Mouse (Mus musculus) spleen, postnatal 14 days (tissue): Measurements from ENCODE around the gene Stxbp2.
"Not testable (repeated sequence)": the region's sequence is repeated elsewhere in the genome, so short reads cannot be mapped to it uniquely, and the experiment has no call there.

Experiments
- DNase-seq, 2 experiments: peaks; one replicate each; pipeline ENCODE4 v3.0.0; 2021 to 2022; ENCODE audit warnings: low spot score in 2 of 2

Gene Stxbp2

DNA sequence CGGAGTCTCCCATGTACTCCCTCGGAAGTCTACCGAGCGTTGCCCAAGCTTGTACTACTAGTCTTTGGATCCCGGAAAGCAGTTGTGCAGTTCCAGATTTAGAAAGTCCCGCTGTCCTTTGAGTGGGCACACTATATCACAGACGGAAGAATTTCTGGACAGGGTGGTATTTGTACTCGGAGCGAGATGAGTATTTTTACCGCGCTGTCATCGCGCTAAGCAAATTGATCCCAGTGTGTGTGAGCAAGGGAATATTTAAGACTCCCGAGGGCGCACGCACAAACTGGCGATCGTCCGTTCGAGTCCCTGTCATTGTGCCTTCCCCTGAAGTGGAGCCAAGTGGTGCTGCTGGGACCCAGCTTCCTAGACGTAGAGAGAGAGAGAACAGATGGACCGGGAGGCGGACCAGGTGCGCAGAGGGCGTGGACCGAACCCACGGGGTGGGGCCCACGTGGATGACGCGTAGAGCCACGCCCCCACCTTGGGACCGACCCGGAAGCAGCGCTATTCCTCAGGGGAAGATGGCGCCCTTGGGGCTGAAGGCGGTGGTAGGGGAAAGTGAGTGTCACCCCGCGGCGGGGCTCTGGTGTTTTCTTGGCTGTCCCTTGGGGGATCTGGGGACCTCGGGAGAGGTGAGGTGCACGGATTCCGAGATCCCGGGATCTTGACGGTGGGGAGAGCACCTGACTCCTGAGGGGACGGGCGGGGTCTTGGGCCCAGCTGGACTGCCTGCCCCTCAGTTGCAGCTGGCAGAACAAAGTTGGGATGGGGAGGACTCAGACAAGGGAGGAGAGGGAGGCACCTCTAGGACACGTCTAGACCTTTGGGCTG lies at the start of gene Stxbp2:
Gene Stxbp2, plus strand, starts transcription at position 309 of the 831 bp plus-strand sequence.
- peak; percentile 70 to 79 for DNase-seq

DNA sequence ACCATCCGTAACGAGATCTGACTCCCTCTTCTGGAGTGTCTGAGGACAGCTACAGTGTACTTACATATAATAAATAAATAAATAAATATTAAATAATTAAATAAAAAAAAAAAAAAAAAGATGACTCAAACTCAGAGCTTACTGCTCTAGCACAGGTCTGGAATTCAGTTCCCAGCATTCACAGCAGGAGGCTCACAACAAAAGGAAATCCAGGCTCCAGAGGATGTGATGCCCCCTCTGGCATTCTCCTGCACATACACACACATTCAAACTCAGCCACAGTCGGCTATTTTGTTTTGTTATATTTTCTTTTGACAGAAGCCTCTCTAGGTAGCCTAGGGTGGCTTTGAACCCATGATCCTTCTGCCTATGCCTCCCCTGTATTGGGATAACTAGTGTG lies 48.8 kb upstream of the Stxbp2 start:
- not testable (repeated sequence) for DNase-seq

DNA sequence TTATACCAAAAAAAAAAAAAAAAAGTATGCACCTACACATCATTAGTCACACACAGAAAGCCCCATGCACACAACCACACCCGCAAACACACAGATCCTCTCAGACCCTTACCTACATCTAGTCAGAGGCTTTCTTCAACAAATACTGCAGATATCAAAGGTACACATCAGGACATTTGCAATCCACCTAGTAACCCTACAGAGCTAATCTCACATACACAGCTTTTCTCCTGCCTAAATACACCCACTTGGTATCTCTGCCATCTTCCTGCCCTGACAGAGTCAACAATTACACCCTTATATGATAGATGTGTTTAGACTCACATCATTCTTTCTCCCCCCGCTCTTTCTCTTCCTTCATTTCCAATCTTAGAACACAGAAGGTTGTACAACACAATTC lies 44.3 kb upstream of the Stxbp2 start:
- DNase-seq = no peak

DNA sequence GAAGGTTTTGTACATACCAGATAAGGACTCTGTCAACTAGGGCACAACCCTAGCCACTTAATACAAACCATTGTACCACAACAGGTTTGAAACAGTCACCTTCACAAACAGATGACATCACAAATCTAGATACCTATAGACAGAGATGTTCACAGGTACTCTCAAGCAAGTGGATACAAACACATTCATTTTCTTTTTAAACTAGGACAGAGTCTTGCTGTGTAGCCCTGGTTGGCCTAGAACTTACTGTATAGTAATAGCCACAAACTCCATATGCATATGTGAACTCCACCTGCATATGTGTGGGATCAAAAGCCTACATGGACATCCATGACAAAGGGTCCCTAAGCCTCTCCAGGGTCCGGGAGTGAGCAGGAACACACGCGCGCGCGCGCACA lies 43.8 kb upstream of the Stxbp2 start, which contains the start of gene Camsap3:
Gene Camsap3, plus strand, starts transcription at position 301 of the 398 bp plus-strand sequence.
- DNase-seq = no peak

DNA sequence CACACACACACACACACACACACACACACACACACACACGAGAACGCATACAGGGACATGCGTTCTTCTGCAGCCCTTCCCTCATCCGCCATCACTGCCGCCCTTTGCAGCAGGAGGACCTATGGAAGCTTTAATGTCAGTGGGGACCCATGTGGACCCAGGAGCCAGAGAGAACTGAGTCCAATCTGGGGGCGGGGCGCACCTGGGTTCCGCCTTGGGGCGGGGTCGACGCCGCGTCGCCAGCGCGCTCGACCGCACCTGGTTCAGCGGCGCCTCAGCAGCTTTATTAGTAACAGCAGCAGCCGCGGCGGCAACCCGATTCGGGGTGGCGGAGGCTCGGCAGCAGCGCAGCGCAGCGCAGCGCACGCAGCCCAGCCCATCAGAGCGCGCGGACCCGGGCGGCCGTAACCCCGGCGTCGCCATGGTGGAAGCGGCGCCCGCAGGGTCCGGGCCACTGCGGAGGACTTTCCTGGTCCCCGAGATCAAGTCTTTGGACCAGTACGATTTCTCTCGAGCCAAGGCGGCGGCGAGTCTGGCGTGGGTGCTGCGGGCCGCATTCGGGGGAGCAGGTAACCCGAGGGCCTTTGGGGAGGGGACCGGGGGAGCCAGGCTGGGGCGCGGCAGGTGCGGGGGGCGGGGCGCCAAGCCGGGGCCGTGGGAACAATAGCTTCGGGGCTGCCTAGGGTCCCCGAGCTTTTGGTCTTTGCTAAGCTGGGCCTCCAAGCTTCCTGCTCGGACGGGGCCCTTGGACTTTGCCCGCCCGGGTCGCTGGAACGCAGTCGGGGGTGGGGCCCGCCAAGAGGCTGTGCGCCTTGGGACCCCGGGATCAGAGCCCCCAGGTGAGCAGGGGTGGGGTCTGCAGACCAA lies 43.1 kb upstream of the Stxbp2 start:
- no peak for DNase-seq

DNA sequence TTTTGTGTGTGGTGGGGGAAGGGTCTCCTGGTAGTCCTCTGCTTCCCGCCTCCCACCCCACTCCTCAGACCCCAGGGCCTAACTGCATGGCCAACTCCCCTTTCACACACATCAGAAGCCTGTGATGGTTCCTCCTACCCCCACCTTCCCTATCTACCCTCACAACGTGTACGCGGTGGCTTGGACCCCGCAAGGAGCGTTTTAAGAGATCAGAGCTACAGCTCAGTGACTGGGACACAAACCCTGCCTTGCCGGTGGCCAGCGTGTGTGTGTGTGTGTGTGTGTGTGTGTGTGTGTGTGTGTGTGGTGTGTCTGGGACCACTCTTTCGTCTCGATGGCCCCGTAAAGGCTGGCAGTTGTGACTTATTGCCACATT lies 42.5 kb upstream of the Stxbp2 start:
- no peak for DNase-seq

DNA sequence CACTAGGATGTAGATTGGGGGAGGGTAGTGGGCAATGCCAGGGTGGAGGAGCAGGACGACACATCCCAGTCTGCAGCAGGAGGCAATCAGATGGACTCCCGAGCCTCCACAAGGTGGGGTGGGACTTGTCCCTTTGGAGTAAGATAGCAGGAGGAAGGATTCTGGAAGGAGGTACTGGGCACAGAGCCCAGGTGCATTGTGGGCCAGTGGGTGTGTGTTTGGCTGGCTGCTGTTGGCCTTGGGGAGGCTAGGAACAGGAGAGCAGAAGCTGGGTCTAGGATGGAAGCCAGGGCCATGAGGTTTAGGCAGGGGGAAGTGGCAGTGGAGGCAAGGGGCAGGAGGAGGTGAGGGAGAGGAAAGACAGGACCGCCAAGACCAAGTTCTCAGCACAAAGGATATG lies 37.3 kb upstream of the Stxbp2 start:
- DNase-seq = no peak

DNA sequence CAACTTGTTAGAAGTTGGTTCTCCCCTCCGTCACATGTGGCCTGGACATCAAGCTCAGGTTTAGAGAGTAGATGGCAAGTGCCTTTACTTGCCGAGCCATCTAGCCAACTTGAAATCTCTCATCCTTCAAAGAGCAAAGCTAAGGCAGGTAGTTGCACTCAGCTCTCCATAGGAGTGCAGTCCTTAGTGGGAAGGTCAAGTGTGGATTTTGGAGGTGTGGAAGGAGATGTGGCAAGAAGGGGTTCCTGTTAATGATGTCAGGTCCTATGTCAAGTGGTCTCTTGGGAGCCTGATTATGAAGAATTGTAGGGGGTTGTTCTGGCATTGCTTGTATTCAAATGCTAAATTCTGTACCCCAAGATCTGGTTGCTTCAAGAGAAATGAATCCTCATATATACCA lies 36.3 kb upstream of the Stxbp2 start:
- no peak for DNase-seq

DNA sequence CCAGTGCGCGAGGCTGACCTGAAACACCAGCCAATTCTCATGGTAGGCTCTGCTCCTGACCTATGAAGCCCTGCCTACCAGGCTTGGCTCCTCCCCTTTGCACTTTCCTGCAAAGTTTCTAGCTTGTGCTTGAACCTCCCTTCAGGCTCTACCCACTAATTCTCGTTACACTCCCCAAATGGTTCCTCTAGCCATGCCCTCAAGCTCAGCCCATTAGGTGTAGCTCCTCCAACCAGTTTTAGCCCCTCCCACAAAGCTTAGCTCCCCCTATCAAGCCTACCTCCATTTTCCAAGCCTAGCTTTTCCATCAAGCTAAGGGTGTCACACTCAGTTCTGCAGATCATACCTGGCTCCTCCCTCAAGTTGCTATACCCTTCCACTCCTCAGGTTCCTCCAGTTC lies 32.7 kb upstream of the Stxbp2 start:
- no peak for DNase-seq

DNA sequence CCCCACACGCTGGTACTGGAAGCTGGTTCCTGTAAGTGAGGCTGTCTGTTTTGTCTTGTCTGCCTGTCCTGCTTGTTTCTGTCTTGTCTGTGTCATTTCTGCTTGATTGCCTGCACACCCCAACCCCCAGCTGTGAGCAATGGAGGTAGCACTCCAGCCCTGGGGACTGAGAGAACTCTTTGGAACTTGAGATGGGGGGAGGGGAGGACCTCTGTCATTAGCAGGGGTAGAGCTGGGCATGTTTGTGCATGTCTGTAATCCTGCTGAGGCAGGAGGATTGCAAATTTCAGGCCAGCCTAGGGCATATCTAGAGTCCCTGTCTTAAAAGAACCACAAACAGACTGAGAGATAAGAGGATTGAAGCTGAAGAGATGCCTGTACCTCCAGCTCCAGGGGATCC lies 31.5 kb upstream of the Stxbp2 start:
- no peak for DNase-seq

DNA sequence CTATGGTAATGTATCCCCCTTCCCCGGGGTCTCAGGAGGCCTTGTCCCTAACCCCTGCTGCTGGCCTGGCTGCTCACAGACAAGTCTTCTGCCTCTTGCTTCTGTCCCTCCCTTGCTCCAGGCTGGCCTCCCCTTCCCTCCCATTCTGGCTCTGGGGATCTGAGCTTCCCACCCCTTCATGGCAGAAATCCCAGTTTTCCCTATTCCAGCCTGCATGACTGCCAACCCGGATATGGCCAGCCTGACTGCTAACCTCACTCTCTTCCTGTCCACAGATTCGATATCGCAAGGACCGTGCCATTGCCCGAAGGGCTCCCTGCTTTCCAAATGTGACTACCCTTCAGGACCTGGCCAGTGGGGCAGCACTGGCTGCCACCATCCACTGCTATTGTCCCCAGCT lies 30.4 kb upstream of the Stxbp2 start:
- no peak for DNase-seq

DNA sequence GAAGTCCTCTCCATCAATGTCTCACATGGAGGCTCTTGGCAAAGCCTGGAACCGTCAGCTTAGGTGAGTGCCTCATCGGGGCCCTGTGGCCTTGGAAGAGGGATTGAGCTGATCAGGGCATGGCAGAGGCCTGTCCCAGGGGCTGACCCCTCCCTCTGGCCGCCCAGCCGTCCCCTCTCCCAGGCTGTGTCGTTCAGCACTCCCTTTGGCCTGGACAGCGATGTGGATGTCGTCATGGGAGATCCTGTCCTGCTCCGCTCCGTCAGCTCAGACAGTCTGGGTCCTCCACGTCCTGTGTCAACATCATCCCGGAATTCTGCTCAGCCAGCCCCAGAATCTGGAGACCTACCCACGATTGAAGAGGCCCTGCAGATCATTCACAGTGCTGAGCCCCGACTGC lies 27.3 kb upstream of the Stxbp2 start:
- no peak for DNase-seq

DNA sequence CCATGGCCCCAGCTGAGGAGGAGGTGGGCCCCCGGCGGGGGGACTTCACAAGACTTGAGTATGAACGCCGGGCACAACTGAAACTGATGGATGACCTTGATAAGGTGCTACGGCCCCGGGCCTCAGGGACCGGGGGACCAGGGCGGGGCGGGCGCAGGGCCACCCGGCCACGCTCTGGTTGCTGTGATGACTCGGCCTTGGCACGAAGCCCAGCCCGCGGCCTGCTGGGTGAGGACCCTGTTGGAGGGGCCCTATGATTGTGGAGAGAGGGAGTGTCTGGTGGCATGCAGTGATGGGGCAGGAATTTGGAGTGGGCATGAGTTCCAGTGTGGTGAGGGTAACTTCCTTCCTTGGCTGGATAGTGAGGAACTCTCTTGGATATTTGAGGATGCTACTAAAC lies 24.2 kb upstream of the Stxbp2 start:
- DNase-seq = no peak

DNA sequence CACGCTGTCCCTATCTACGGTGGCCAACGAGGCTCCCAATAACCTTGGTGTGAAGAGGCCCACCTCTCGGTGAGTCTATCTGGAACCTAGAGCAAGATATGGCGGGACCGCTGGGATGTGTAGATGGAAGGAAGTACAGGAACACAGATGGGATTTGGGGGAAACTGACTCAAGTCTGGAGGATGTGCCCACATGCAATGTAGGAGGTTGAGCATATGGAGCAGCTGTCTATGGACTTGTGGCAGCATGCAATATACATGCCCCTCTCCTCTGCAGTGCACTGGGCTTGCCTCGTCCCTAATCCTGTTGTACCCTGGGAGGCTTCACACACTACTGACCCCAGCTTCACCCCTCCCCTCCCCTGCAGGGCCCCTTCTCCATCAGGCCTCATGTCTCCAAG lies 22.9 kb upstream of the Stxbp2 start:
- no peak for DNase-seq

DNA sequence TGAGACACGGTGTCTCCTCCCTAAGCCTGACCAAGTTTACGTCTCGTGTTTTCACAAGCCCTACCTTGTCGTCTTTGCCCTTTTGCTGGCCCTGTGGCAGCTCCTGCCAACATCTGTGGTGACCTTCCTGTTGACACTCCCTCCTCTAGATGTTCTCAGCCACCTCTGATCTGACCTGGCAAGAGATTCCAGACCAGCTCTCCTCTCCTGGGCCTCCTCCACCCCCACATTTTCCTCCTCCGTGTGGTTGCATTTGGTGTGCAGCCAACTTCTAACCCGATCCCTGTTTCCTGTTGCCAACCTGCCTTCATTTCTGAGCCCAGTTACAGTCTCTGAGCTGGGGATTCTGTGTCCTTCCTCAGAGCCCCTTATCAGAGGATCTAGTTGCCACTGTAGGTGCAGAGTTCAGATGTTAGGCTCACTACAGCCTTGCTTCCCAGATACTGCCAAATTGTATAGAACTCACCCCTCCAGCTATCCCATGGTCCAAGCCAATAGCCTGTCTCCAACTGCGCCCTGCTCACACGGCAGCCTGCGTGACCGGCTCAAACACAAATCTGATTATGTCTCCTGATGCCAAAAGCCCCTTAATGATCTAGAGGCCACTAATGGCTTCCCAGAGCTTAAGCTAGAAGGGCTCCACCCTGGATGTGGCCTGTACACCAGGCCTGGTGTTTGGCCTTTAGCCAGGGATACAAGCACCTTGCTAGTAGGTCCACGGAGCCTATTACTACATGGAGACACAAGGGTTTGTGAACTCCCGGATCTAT lies 21.5 kb upstream of the Stxbp2 start:
- DNase-seq = no peak

DNA sequence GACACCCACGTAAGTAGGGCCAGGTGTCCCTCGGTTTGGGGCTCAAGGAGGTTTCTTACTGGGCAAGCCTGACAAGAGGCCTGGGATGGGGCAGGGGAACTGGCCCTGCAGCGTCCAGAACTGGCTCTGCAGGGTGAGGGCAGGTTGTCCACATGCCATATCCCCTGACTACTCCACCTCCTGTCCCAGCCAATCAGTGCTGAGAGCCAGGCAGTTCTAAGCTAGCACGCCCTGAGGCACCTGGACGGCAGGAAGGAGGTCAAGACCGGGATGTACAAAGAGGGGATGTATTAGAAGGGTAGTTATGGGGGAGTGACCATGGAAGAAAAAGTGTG lies 21.0 kb upstream of the Stxbp2 start:
- no peak for DNase-seq

DNA sequence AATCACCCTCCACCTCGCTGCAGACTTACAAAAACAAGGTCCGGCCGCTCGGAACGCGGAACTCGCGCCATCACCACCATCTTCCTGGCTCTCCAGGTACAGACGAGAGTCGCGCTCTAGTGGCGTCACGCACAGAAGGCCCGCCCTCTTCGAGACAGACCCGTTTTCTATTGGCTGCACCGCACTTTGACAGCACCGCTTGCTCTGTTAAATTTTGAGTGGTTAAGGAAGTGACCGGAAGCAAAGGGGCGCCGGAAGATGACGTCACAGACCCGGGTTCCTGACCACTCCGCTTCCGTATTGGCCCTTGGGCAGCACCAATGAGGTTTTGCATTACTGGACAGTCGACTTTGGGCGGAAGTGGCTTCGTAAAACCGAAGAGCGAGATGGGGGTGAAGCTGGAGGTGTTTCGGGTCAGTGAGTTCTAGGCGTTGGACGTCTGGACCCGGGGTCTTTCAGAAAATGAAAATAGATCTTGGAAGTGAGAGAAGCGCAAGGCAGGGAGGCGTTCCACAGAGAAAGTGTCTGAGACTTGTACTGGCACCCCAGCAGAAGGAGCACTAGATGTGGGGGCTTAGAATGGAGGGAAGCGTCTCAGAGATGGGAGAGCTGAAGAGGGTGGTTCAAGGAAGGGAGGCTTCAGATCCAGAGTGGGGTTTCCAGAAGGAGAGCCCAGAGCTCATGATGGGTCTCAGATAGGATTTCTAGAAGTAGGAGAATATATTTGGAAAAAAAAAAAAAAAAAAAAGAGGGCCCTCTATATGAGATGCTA lies 9.4 kb upstream of the Stxbp2 start, which contains the start of the genes Xab2 and Pet100:
Gene Xab2, minus strand, starts transcription at position 118 of the 772 bp plus-strand sequence.
Gene Pet100, plus strand, starts transcription at position 350 of the 772 bp plus-strand sequence.
- peak; percentile 94 to 97 for DNase-seq

DNA sequence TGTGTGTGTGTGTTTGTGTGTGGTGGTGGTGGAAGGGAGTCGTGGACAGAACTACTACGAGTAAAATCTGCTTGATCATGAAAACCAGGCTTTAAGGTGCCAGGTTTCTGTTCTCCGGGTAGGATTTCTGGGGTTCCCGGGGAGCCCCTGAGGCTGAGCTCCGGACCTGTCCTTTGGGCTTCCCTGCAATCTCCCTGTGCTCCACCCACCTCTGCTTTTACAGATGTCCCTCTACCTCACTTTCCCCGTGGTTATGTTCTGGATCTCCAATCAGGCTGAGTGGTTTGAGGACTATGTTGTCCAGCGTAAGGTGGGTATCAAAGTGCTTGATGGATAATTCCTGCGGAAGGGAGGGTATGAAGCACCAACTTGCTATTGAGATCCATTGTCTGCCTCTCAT lies 8.6 kb upstream of the Stxbp2 start:
- DNase-seq = no peak

DNA sequence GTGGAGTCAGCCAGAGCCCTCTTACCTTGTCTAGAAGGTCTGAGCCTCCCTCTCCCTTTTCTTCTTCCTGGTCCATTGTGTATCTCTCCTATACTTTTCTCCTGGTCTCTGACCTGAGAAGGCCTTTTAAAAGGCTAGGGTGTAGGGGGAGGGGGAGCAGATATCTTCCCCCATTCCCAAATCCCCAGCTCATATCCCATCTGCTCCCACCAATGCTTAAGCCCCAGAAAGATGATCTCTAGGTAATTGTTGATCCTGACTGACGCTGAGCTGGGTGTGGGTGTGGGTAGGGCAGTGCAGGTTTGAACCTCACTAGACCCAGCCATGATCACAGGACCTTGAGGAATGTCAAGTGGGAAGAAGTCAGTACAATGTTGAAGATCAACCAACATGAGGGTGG lies 5.3 kb upstream of the Stxbp2 start, which contains the start of gene Pcp2:
Gene Pcp2, minus strand, starts transcription at position 101 of the 400 bp plus-strand sequence.
- no peak for DNase-seq

DNA sequence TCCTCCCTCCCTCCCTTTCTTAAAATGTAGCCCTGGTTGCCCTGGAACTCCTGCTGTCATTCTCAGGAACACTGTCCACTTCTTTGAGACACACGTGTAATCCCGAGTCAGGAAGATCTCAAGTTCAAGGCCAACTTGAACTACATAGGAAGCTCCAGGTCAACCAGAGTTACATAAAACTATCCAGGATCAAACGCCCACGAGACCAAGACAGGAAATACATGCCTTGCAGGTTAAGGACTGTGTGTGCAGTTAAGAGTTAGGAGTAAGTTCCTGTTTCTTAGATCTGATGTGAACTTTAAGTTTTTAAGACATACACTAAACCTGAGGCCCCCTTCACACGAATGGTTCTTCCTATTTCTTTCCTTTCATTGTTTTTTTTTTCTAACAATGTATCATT lies 3.8 kb upstream of the Stxbp2 start:
- DNase-seq = no peak

DNA sequence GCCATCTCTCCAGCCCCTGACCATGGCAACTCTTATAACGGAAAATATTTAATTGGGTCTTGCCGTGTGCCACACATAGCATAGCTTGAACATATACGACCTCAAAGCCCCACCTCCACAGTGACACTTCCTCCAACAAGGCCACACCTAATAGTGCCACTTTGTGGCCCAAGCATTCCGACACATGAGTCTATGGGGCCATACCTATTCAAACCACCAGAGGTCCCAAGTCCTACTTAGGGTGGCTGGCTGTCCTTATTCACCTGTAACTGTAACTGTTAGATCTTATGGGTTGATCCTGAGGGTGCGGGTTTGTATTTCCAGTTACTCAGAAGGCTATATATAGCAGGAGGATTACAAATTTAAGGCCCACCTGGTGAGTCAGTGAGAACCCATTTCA lies 2.7 kb upstream of the Stxbp2 start:
- peak in 1 of 2 experiments; percentile 31 for DNase-seq
